Mouse (Mus musculus) E14TG2a.4 (cell line): Measurements from ENCODE around the gene Gpr137.

Source experiments
- CTCF ChIP-seq: conservative IDR thresholded peaks from 2 replicates; pipeline ENCODE4 v1.5.1; 2014; ENCODE audit warnings: low read length
- NANOG ChIP-seq: IDR thresholded peaks from 2 replicates; pipeline ENCODE4 v1.6.1; 2014; ENCODE audit warnings: borderline replicate concordance, low read length, mixed read lengths

DNA sequence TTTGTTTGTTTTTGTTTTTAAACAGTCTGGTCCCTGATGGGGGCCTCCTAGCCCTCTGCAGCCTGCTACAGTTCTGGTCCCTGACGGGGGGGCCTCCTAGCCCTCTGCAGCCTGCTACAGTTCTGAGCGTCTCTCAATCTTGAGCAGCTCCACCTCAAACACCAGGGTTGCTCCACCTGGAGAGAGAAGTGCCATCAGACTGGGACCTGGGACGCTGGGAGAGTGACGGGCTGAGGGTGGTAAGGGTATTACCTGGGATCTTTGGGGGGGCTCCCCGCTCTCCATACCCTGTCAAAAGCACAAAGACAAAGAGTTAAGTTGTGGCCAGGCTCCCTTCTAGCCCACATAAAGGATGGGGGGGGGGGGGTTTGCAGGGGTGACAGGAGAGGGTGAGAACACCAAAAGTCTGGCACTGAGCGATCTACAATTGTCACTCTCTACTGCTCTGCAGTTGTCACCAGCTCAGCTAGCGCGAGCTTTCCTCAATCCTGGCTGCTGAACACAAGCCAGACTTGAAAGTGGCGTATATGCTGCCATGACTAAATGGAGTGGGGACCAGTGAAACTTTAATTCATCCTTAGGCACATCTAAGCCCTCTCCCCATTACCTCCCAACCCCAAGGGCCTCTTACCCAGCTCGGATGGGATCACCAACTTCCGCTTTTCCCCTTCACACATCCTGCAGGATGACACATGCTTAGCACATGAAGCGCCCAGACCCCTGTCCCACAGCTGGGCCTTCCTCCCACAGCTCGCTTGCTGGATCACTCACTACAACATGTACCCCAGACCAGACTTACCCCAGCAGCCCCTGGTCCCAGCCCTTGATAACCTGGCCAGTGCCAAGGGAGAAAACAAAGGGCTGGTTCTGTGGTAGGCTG, 35.7 kb upstream of the Gpr137 start:
- TF ChIP-seq CTCF (no peak), NANOG (no peak)
